Mouse (Mus musculus) left cerebral cortex, adult 11 months (tissue): ENCODE results near the gene Gm17467.
"Not testable (repeated sequence)": the region's sequence is repeated elsewhere in the genome, so short reads cannot be mapped to it uniquely, and the experiment has no call there.

Experiments used
- DNase-seq: peaks from one replicate; pipeline ENCODE4 v3.0.0; 2022; ENCODE audit warnings: low spot score

Gene Gm17467

GRCm38 (mm10) chrX:123704691-123705090 is at the start of gene Gm17467:
Gene Gm17467, minus strand, starts transcription at chrX:123704791.
- DNase-seq = not testable (repeated sequence)
